Mouse (Mus musculus): ENCODE results near the gene Gpsm3. TPM values are rescaled to one million over a fixed set of nuclear protein-coding genes. Genes with fewer than 3 reads are reported as not detected.
A peak's percentile ranks its signal among the peaks of the same experiment; 100 is the strongest.

The Gpsm3 gene
- polyA plus RNA-seq, 1 experiment from 2014 or later, result 2.6 TPM

- ATAC-seq (ENCODE audit: insufficient number of reproducible peaks, insufficient read depth, low FRiP score, low TSS enrichment, low read depth), result no peak
- Histone ChIP-seq H3K36me3 (no peaks in the 10 kb centered on the region), H3K27ac (no peak overlapping the region), H3K9ac (replicated peaks) (no peak overlapping the region), H3K4me1 (replicated peaks) (peaks cover 18% of the 10 kb centered on the region), H3K27me3 (peaks cover 4% of the 10 kb centered on the region; the same call in 1 of the 2 replicates), H3K4me2 (peak overlapping the region; percentile 15; the same call in 1 of the 2 replicates), H3K4me3 (replicated peaks) (no peak overlapping the region), H3K9me3 (no peaks in the 10 kb centered on the region)
- WGBS, result 55% methylated on average over 8 of the region's 8 CpGs
Measured at GRCm38 (mm10) chr17:34561200-34561599, 28.4 kb upstream of the Gpsm3 start.

GRCm38 (mm10) chr17:34562595-34562994 lies 27.0 kb upstream of the Gpsm3 start:
- no peak overlapping the region for H3K9ac ChIP-seq (replicated peaks)
- H3K27ac ChIP-seq, result no peak overlapping the region
- H3K9me3 ChIP-seq, result no peaks in the 10 kb centered on the region
- peaks cover 6% of the 10 kb centered on the region; the same call in 1 of the 2 replicates for H3K27me3 ChIP-seq
- no peaks in the 10 kb centered on the region for H3K36me3 ChIP-seq
- no peak for ATAC-seq (ENCODE audit: insufficient number of reproducible peaks, insufficient read depth, low FRiP score, low TSS enrichment, low read depth)
- WGBS, result 71% methylated on average over 3 of the region's 3 CpGs
- H3K4me3 ChIP-seq (replicated peaks), result no peak overlapping the region
- no peak overlapping the region for H3K4me2 ChIP-seq
- H3K4me1 ChIP-seq (replicated peaks), result peaks cover 23% of the 10 kb centered on the region

GRCm38 (mm10) chr17:34563354-34563753 lies 26.3 kb upstream of the Gpsm3 start:
- no peak overlapping the region for H3K9ac ChIP-seq (replicated peaks)
- H3K4me3 ChIP-seq (replicated peaks), result no peak overlapping the region
- WGBS, result 64% methylated on average over 11 of the region's 11 CpGs
- ATAC-seq (ENCODE audit: insufficient number of reproducible peaks, insufficient read depth, low FRiP score, low TSS enrichment, low read depth), result no peak
- H3K4me2 ChIP-seq, result no peak overlapping the region
- H3K27ac ChIP-seq, result no peak overlapping the region
- peaks cover 23% of the 10 kb centered on the region for H3K4me1 ChIP-seq (replicated peaks)
- no peaks in the 10 kb centered on the region for H3K9me3 ChIP-seq
- peaks cover 6% of the 10 kb centered on the region; the same call in 1 of the 2 replicates for H3K27me3 ChIP-seq
- H3K36me3 ChIP-seq, result no peaks in the 10 kb centered on the region

GRCm38 (mm10) chr17:34564003-34564421 lies 25.6 kb upstream of the Gpsm3 start, which contains the start of gene Notch4:
Notch4 (plus strand) TSS chr17:34564268.
- Histone ChIP-seq H3K9ac (replicated peaks) (peak within 1 kb of the TSS; percentile 47), H3K9me3 (no peaks in the 10 kb centered on the region), H3K27me3 (peaks cover 6% of the 10 kb centered on the region; the same call in 1 of the 2 replicates), H3K36me3 (no peaks in the 10 kb centered on the region), H3K27ac (peak within 1 kb of the TSS; percentile 47; the same call in 1 of the 2 replicates), H3K4me1 (replicated peaks) (peaks cover 23% of the 10 kb centered on the region), H3K4me2 (peak within 1 kb of the TSS; percentile 37), H3K4me3 (replicated peaks) (no peak within 1 kb of the TSS; the same call in 1 of the 2 replicates)
- ATAC-seq (ENCODE audit: insufficient number of reproducible peaks, insufficient read depth, low FRiP score, low TSS enrichment, low read depth), result no peak
- WGBS, result 4% methylated on average over 6 of the region's 6 CpGs

- H3K9me3 ChIP-seq, result no peaks in the 10 kb centered on the region
- no peak for ATAC-seq (ENCODE audit: insufficient number of reproducible peaks, insufficient read depth, low FRiP score, low TSS enrichment, low read depth)
- H3K27ac ChIP-seq, result peak overlapping the region; percentile 47; the same call in 1 of the 2 replicates
- H3K27me3 ChIP-seq, result peaks cover 6% of the 10 kb centered on the region; the same call in 1 of the 2 replicates
- H3K4me1 ChIP-seq (replicated peaks), result peaks cover 23% of the 10 kb centered on the region
- H3K9ac ChIP-seq (replicated peaks), result 0 out of 2 replicates have a peak overlapping the region, but pooled peaks have one; percentile 47
- H3K36me3 ChIP-seq, result no peaks in the 10 kb centered on the region
- H3K4me2 ChIP-seq, result peak overlapping the region; percentile 37
- 33% methylated on average over 3 of the region's 3 CpGs for WGBS
- no peak overlapping the region; the same call in 1 of the 2 replicates for H3K4me3 ChIP-seq (replicated peaks)
Measured at GRCm38 (mm10) chr17:34564796-34565195, 24.8 kb upstream of the Gpsm3 start.

- Histone ChIP-seq H3K4me3 (replicated peaks) (no peak overlapping the region), H3K27ac (no peak overlapping the region), H3K36me3 (no peaks in the 10 kb centered on the region), H3K4me2 (no peak overlapping the region), H3K9me3 (no peaks in the 10 kb centered on the region), H3K4me1 (replicated peaks) (peaks cover 20% of the 10 kb centered on the region), H3K27me3 (peaks cover 6% of the 10 kb centered on the region; the same call in 1 of the 2 replicates), H3K9ac (replicated peaks) (no peak overlapping the region)
- 58% methylated on average over 9 of the region's 9 CpGs for WGBS
- ATAC-seq (ENCODE audit: insufficient number of reproducible peaks, insufficient read depth, low FRiP score, low TSS enrichment, low read depth), result no peak
Measured at GRCm38 (mm10) chr17:34567311-34567710, 22.3 kb upstream of the Gpsm3 start.

- 80% methylated on average over 13 of the region's 13 CpGs for WGBS
- Histone ChIP-seq H3K27ac (no peak overlapping the region), H3K9ac (replicated peaks) (no peak overlapping the region), H3K27me3 (peaks cover 6% of the 10 kb centered on the region; the same call in 1 of the 2 replicates), H3K4me1 (replicated peaks) (peaks cover 20% of the 10 kb centered on the region), H3K36me3 (no peaks in the 10 kb centered on the region), H3K4me3 (replicated peaks) (no peak overlapping the region), H3K4me2 (no peak overlapping the region), H3K9me3 (no peaks in the 10 kb centered on the region)
- no peak for ATAC-seq (ENCODE audit: insufficient number of reproducible peaks, insufficient read depth, low FRiP score, low TSS enrichment, low read depth)
Measured at GRCm38 (mm10) chr17:34568421-34568820, 21.2 kb upstream of the Gpsm3 start.

GRCm38 (mm10) chr17:34569919-34570318 lies 19.7 kb upstream of the Gpsm3 start:
- Histone ChIP-seq H3K9me3 (no peaks in the 10 kb centered on the region), H3K4me3 (replicated peaks) (no peak overlapping the region), H3K27me3 (peaks cover 10% of the 10 kb centered on the region; the same call in 1 of the 2 replicates), H3K4me2 (no peak overlapping the region), H3K27ac (no peak overlapping the region), H3K4me1 (replicated peaks) (peaks cover 8% of the 10 kb centered on the region), H3K36me3 (no peaks in the 10 kb centered on the region), H3K9ac (replicated peaks) (no peak overlapping the region)
- ATAC-seq (ENCODE audit: insufficient number of reproducible peaks, insufficient read depth, low FRiP score, low TSS enrichment, low read depth), result no peak
- 68% methylated on average over 4 of the region's 4 CpGs for WGBS

- H3K9me3 ChIP-seq, result no peaks in the 10 kb centered on the region
- H3K4me2 ChIP-seq, result no peak overlapping the region
- no peak for ATAC-seq (ENCODE audit: insufficient number of reproducible peaks, insufficient read depth, low FRiP score, low TSS enrichment, low read depth)
- no peak overlapping the region for H3K4me3 ChIP-seq (replicated peaks)
- no peaks in the 10 kb centered on the region for H3K36me3 ChIP-seq
- WGBS, result 12% methylated on average over 5 of the region's 5 CpGs
- peaks cover 10% of the 10 kb centered on the region; the same call in 1 of the 2 replicates for H3K27me3 ChIP-seq
- peaks cover 12% of the 10 kb centered on the region for H3K4me1 ChIP-seq (replicated peaks)
- no peak overlapping the region for H3K9ac ChIP-seq (replicated peaks)
- no peak overlapping the region for H3K27ac ChIP-seq
Measured at GRCm38 (mm10) chr17:34571875-34572274, 17.7 kb upstream of the Gpsm3 start.

GRCm38 (mm10) chr17:34572361-34572760 lies 17.2 kb upstream of the Gpsm3 start:
- Histone ChIP-seq H3K27me3 (peaks cover 6% of the 10 kb centered on the region; the same call in 1 of the 2 replicates), H3K9me3 (no peaks in the 10 kb centered on the region), H3K4me1 (replicated peaks) (peaks cover 9% of the 10 kb centered on the region), H3K9ac (replicated peaks) (no peak overlapping the region), H3K27ac (no peak overlapping the region), H3K36me3 (no peaks in the 10 kb centered on the region), H3K4me3 (replicated peaks) (no peak overlapping the region), H3K4me2 (no peak overlapping the region)
- WGBS, result 18% methylated on average over 15 of the region's 15 CpGs
- no peak for ATAC-seq (ENCODE audit: insufficient number of reproducible peaks, insufficient read depth, low FRiP score, low TSS enrichment, low read depth)

GRCm38 (mm10) chr17:34576577-34576976 lies 13.0 kb upstream of the Gpsm3 start:
- no peak for ATAC-seq (ENCODE audit: insufficient number of reproducible peaks, insufficient read depth, low FRiP score, low TSS enrichment, low read depth)
- WGBS, result 72% methylated on average over 5 of the region's 5 CpGs
- H3K4me3 ChIP-seq (replicated peaks), result no peak overlapping the region
- no peak overlapping the region for H3K4me2 ChIP-seq
- no peak overlapping the region for H3K27ac ChIP-seq
- H3K4me1 ChIP-seq (replicated peaks), result peaks cover 6% of the 10 kb centered on the region
- H3K9ac ChIP-seq (replicated peaks), result no peak overlapping the region
- no peaks in the 10 kb centered on the region for H3K9me3 ChIP-seq
- 0 out of 2 replicates have a peak, but pooled peaks cover 4% of the 10 kb centered on the region for H3K27me3 ChIP-seq
- H3K36me3 ChIP-seq, result no peaks in the 10 kb centered on the region

GRCm38 (mm10) chr17:34578070-34578469 lies 11.5 kb upstream of the Gpsm3 start:
- no peak for ATAC-seq (ENCODE audit: insufficient number of reproducible peaks, insufficient read depth, low FRiP score, low TSS enrichment, low read depth)
- 0 out of 2 replicates have a peak, but pooled peaks cover 4% of the 10 kb centered on the region for H3K27me3 ChIP-seq
- no peaks in the 10 kb centered on the region for H3K36me3 ChIP-seq
- H3K4me1 ChIP-seq (replicated peaks), result peaks cover 6% of the 10 kb centered on the region; the same call in 1 of the 2 replicates
- no peak overlapping the region for H3K4me3 ChIP-seq (replicated peaks)
- H3K9me3 ChIP-seq, result no peaks in the 10 kb centered on the region
- no peak overlapping the region for H3K9ac ChIP-seq (replicated peaks)
- WGBS, result 87% methylated on average over 3 of the region's 3 CpGs
- no peak overlapping the region for H3K4me2 ChIP-seq
- H3K27ac ChIP-seq, result no peak overlapping the region

Measured in limb, embryonic 12.5 days (tissue).